Mouse (Mus musculus) mouse embryonic stem cell (cell line): Measurements from ENCODE around the gene Ccdc149.

Source experiments
- in situ Hi-C, 2 experiments: fragments of 300-500 bp; cut with MboI; formaldehyde crosslinking; loops; 1 replicate in 1 of 2; 3 replicates in 1 of 2; pipeline ENCODE4 v1.14.3; 2019 to 2020; ENCODE audit warnings: low sequenced_read_pairs in 2 of 2, low pct_unique_long_range_greater_than_20kb in 1 of 2, mixed read lengths in 1 of 2; ENCODE audit not compliant: unreplicated experiment in 1 of 2

Gene Ccdc149

GRCm38 (mm10) chr5:52354441-52354840, 116.9 kb downstream of the Ccdc149 start:
- in situ Hi-C loops: no loop called here

GRCm38 (mm10) chr5:52352730-52353129, 118.6 kb downstream of the Ccdc149 start:
- in situ Hi-C loops: no loop called here

GRCm38 (mm10) chr5:52351561-52351960, 119.8 kb downstream of the Ccdc149 start:
- in situ Hi-C loops: no loop called here

- in situ Hi-C loops: no loop called here
Measured at GRCm38 (mm10) chr5:52350451-52350850, 120.9 kb downstream of the Ccdc149 start.

GRCm38 (mm10) chr5:52346890-52347289, 124.4 kb downstream of the Ccdc149 start:
- in situ Hi-C loops: no loop called here

GRCm38 (mm10) chr5:52339134-52339533, 132.2 kb downstream of the Ccdc149 start:
- in situ Hi-C loops: no loop called here

- in situ Hi-C loops: no loop called here
Measured at GRCm38 (mm10) chr5:52335590-52335989, 135.7 kb downstream of the Ccdc149 start.

- in situ Hi-C loops: no loop called here
Measured at GRCm38 (mm10) chr5:52332120-52332519, 139.2 kb downstream of the Ccdc149 start.
